Mouse (Mus musculus) c-Kit-positive CD71-negative TER-119-negative erythroid progenitor cells, embryonic 14.5 days (primary cell): Measurements from ENCODE around the gene Lbx2.

ENCODE experiments used
- DNase-seq: peaks from one replicate; pipeline ENCODE4 v3.0.0-alpha.2; 2013; ENCODE audit warnings: low read depth

The Lbx2 gene

DNA sequence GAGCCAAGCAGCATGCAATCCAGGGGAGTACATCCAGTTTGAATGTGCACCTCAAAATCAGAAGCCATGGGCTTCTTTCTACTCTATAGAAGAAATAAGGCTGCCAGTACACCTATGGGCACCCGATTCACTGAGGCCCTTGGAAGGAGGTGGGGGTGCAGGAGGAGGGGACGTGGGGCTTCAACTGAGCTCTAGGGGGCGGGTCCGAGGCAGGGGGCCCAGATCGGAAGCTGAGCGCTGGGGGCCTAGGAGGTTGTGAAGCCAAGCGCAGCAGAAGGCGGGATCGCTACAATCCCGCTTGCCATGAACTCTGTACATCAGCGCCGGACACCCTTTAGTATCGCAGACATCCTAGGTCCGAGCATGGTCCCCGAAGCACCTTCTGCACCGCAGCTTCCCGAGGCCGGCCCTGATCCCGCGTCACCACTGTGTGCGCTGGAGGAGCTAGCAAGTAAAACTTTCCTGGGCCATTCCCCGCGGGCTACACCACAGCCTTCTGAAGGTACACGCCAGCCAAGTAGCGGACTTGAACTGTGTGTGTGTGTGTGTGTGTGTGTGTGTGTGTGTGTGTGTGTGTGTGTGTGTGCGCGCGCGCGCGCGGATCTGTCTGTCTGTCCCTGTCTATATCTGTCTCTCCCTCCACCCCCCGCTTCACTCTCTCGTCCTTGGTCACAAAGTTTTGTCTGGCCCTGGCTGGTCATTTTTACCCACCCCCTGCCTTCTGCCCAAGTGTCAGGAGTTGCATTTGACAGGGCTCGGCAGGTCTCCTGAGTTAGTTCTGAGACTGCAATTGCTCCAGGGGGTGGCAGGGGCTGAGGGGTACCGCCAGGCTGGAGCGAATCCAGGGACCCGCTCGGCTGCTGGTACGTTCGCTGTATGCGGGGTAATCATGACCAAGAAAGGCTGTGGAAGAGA, at the start of gene Lbx2:
Lbx2 (plus strand) TSS at position 247 of the 915 bp plus-strand sequence.
- DNase-seq: no peak

DNA sequence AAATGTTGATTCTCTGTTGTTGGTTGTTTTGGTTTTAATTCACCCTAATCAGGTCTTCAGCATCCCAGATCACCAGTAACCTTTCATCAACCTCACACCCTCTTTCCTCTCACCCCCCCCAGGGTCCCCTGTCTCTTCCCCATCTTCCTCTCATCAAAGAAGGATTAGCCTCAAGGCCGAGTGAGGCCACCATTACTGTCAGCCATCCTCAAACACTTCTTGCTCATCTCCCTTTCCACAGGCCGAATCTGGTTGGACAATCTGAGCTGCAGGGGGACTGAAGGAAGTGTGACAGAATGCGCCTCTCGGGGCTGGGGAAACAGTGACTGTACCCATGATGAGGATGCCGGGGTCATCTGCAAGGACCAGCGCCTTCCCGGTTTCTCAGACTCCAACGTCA, 49.0 kb upstream of the Lbx2 start:
- DNase-seq: no peak

DNA sequence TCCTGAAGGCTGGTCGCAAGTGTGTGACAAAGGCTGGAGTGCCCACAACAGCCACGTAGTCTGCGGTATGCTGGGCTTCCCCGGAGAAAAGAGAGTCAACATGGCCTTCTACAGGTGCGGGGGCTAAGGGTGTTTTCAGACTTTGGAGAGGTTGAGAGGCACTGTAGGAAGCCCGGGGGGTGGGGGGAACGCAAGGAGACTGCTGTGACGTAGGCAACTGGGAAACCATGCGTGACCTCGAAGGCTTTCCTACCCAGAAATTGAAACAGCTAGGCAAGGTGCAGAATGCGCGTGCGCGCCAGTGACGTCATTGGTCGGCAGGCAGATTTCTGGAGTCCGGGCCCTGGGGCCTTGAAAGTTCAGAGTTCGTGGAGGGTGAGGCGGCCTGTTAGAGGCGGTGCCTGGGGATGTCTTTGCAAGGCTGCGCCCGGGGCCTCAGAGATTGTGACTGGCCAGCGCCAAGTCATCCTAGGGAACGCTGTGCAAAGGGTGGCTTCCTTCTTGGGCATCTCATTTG, 47.6 kb upstream of the Lbx2 start:
- peak; percentile 74 for DNase-seq

DNA sequence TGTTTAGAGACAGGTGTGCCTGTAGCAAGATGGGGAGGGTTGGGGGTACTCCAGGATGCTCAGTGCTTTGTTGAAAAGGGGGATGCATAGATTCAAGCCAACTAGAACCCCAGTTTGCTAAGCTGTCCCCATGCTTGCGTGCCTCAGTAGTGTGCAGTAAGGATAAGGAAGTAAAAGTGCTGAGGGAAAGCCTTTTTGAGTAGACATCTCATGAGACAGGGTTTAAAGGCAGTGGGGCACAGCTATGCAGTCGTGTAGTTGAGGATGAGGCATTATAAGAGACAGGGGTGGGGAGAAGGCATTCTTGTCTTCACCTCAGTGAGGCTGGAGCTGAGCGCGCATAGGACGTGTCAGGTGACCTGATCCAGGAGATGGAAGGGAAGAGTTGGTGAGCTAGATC, 45.6 kb upstream of the Lbx2 start:
- DNase-seq: no peak

DNA sequence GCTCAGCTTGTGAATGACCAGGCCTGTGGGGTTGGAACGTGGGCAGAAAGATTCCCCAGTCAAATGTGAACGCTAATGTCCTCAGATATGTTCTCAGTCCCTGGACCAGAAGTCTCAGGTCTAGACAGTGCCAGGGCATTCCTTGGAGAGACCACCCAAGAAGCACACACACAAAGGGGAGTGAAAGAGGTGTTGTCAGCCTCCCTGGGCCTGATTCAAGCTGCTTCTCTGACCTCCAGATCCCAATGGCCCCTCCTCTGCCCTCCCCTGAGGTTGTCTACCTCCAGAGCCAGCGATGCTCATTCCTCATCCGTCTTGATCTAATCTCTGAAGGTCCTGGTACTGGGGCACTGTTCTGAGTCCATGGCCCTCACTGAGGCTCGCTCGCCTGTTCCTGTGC, 42.6 kb upstream of the Lbx2 start:
- no peak for DNase-seq

DNA sequence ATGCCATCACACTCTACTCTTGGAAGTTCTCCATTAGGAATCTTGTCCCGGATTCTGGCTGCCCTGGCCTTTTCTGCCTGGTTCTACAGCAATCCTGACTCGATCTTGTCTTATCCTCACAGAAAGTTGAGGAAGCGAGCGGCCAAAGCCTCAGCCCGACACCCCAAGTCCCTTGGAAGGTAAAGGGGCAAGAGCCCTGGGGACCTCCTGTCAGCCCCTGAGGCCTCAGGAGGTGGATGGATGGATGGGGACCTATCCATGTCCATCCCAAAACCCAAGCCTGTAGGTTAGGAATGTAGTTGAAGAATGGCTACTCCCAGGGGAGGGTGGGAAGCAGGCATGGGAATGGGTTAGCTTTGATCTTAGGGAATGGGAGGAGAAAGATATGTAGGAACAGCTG, 42.2 kb upstream of the Lbx2 start:
- DNase-seq: no peak

DNA sequence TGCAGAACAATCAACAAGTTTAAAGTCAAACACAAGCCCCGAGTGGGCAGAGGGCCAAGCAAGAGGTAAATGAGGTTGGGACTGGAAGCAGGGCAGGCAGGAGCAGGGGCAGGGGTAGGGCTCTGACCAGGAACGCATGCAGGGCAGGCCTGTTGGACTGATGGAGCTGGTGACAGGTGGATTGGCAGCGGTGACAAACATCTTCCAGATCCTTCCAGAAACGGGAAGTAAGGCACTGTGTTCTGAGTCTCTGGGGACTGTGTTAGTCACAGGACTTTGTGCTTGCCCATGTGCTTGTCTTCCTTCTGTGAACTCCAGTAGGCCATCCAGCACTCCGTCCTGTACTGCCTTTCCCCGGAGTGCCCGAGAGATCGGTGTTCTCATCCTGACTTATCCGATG, 41.4 kb upstream of the Lbx2 start:
- no peak for DNase-seq

DNA sequence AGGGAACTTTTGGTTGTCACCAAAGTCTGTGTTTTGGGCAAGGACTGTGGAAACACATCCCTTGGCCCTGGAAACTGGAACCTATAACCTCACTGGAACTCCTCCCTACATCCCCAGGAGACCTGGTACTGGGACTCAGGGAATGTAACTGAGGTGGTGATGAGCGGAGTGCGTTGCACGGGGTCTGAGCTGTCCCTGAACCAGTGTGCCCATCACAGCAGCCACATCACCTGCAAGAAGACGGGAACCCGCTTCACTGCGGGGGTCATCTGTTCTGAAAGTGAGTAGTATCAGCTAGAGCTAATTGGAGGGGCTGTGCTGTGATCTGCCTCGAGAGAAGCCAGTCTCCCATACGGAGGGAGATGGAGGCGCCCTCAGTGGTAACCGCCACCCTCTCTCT, 36.8 kb upstream of the Lbx2 start:
- no peak for DNase-seq

DNA sequence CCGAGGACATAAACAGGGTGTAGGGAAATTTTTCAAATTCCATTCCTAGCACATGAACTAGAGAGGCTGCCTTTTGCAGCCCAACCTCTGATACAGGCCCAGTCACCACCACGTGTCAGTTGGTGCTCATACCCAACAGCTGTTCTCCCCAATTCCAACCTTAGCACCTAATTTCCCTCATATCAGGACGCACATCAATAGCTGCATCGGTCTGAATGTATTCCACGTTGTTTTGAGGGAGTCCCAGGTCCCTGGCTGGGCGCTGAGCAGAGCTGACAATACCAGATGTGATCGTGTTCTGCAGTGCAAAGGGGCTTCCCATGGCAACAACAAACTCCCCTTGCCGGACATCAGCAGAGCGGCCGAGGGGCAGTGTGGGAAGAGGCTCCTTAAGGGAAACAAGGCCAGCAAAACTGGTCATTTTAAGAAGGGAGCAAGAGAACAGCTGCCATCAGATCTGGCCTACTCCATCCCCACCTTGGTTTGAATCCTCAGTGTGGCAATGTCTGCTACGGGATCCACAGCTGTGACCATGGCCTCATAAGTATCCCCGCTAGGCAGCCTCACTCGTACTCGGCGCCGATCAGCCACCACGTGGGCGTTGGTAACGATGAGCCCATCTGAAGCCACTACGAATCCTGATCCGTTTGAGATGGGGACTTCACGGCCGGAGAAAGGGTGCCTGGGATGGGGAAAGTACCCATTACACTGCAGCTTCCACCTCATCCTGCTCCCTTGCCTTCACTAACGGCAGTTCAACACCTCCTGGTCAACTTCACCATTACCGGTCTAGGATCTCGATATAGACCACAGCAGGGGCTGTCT, 32.8 kb upstream of the Lbx2 start:
- no peak for DNase-seq

DNA sequence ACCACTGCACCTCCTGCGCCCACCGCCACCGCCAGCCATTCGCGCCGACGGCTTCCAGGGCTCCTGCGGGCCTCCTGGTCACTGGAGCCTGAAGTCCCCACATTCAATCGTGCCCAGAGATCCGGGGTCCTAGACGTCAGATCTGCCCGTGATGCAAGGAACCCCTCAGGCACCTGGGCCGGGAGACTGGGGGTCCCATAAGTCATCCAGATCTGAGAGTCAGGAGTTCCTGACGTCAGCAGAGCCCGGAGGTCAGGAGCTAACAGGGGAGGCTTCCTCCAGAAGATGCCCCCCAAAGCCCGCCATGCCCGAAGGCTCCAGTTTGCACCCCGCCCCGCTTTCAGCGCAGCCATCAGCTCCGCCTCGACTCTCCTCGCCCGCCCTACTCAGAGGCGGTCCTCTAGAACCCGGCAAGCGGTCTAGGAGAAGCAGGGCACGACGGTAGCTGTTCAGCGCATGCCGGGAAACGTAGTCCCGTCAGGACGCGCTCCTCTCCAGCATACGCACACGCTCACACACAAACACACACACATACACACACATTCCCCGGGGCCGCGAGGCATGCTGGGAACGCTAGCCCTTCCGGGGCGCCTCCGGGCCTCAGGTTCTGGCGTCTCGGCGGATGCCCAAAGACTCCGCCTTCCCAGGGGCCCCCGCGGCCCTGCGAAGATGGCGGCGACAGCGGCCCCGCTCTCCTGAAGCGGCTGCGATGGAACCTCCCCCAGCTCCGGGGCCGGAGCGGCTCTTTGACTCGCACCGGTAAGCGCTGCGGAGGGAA, 31.9 kb upstream of the Lbx2 start, which contains the start of gene Aup1:
Aup1 (plus strand) TSS at position 448 of the 778 bp plus-strand sequence.
- DNase-seq: peak; percentile 94

DNA sequence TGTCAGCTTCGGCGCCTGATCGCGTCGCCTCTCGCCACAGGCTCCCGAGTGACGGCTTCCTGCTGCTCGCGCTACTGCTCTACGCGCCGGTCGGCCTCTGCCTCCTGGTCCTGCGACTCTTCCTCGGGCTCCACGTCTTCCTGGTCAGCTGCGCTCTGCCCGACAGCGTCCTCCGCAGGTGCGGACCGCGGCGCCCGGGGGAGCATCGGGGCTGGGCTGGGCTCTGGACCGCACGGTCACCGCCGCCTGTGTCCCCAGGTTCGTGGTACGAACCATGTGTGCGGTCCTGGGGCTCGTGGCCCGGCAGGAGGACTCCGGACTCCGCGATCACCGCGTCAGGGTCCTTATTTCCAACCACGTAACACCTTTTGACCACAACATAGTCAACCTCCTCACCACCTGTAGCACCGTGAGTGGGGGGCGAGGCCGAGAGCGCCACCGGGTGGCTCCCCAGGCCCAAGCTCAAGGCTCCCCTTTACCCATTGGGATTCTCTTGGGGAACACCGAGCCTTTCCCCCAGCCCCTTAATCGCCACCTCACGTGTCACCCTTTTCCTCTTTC, 31.2 kb upstream of the Lbx2 start, which contains the start of gene Htra2:
Htra2 (minus strand) TSS at position 403 of the 561 bp plus-strand sequence.
- DNase-seq: no peak

DNA sequence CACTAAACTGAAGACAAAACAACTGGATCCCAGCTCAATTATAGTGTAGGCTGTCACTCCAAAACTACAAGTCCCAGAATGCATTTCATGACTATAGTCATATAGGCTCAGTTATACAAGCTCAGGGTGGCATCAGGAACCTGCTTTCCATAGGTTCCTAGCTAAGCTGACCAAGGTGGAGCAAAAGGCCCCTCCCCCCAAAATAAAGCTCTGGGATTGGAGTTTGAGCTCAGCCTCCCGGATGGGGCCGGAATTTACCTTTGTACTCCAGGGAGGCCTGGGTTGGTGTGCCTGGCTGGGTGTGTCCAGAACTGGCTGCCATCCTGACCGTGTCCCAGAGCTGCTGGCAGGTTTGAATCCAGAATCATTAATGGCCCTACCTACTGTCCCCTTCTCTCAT, 28.4 kb upstream of the Lbx2 start, which contains the start of gene Dqx1:
Dqx1 (plus strand) TSS at position 55 of the 400 bp plus-strand sequence.
- no peak for DNase-seq

DNA sequence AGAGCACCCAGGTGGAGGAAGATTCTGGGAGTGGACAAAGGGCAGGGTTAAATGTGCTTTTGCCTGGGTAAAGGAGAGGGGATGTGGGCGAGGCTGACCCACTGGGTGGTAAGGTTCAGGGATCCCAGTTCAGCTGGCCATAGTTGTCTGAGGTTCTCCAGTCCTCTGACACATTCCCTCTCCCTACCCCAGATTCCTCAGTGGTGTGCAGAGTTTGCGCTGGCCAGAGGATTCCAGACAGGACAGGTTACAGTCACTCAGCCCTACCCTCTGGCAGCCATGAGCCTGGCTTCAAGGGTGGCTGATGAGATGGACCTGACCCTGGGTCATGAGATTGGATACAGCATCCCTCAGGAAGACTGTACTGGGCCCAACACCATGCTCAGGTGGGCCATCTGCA, 27.4 kb upstream of the Lbx2 start:
- no peak for DNase-seq

DNA sequence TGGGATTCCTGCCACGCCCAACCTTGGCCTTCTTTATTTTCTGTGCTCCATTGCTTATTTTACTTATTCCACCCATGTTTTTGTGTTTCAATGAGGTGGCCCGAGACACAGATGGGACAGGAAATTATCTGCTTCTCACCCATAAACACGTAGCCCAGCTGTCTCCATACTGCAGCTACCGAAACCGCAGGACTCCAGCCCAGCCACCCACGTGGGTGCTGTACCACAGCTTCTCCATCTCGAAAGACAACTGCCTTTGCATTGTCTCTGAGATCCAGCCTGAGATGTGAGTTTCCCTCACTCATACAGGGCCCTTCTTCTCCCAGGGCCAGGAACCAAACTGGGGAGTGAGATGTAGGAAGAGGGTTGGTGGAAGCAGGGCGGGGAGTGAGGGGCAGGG, 20.2 kb upstream of the Lbx2 start:
- DNase-seq: no peak

DNA sequence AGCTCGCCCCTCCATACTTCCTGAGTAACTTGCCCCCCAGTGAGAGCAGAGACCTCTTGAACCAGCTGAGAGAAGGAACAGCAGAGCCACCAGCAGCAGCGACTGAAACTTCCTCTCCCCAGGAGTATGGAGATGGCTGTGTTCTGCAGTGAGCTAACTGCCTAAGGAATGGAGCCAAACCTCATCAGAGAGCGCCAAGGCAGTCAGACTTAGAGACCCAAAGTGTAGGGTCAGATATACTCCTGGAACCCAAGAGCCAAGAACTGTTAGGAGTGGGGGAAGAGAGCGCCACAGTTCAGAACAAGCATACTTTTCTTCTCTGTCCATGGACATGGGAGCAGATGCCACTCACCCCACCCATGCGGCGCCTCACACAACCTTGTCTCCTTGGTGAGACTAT, 19.7 kb upstream of the Lbx2 start:
- no peak for DNase-seq

DNA sequence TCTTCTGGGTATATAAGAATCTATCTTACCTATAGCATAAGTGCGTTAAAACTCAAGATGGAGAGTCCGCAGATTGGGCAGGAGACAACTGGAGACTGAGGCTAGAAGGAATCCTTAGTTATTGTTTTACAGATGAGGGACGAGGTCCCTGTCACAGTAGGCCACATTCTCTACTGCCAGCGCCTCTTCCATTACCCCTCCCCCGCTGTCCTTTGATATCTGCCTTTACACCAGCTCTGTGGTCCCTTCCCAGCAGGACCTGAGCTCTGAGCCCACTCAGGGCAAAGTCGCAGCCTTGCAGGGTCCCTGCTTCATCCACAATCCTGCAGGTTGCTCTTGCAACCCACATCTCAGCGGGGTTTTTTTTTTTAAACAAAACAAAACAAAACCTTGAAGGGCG, 17.9 kb upstream of the Lbx2 start:
- no peak for DNase-seq

DNA sequence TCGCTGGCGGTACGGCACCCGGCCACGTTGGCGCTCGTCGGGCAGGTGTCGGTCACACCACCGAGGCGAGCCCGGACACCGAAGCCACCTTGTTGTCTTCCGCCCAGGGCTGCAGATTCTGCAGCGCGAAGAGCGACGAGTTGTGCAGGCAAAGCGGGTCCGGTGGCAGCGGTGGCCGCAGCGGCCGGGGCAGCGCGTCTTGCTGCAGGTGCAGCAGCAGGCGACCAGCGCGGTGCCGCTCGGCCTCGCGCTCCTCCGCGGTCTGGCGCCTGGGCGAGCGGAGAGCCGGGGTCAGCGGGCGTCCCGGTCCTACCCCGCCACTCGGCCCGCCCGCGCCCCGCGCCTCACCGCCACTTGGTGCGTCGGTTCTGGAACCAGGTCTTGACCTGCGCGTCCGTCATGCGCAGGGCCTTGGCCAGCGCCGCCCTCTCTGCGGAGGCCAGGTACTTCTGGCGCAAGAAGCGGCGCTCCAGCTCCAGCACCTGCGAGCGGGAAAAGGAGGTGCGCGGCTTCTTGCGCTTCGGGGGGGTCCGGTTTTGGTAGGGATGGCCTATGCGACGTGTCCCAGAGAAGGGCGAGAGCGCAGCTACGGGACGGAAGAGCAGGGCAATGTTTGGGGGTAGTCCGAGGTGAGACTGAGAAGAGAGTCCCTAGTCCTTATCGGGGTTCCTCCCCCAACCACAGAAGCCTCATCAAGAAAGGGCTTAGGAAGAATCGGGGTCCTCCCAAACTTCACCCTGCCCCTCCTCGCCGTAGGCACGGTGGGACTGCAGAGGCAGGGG, 17.3 kb upstream of the Lbx2 start:
- DNase-seq: no peak

DNA sequence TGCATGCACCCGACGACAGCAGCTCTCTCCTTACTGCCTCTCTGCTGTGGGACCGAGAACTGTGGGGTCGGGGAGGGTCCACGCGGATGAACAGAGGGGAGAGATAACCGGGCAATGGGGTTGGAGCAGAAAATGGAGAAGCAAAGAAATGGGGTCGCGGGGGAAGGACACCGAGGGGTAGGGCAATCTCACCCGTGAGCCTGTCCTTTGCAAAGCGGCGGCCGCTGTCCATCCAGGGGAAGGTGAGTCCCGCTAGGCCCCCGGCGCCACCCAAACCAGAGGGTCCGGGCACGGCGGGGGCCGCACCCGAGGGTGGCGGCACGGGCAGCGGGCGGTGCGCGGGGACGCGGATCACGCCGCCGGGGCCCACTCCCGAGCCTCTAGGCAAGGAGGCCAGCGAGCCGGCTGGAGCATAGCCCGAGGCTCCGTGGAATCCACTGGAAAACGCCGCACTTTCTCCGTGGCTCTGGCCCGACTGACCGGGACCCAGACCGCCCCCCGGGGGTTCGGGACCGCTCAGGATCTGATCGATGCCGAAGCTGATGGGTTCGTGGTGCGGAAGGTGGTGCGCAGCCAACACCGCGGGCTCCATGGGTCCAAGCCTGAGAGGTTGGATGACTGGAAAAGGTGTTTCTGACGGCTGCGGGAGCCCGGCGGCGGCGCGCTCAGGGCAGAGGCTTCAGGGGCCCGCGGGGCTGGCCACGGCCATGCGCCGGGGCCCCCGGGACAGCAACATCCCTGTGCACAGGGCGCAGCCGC, 16.5 kb upstream of the Lbx2 start:
- no peak for DNase-seq

DNA sequence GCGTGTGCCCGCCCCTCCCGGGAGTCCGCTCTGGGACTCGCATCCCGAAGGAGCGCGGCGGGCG, 16.1 kb upstream of the Lbx2 start, which contains the start of gene Tlx2:
Tlx2 (minus strand) TSS at position 47 of the 64 bp plus-strand sequence.
- DNase-seq: no peak
